Mouse (Mus musculus): Measurements from ENCODE around the gene Cobll1. TPM values are rescaled to one million over a fixed set of nuclear protein-coding genes. Genes with fewer than 3 reads are reported as not detected.
A peak's percentile ranks its signal among the peaks of the same experiment; 100 is the strongest.

Cobll1 gene
- polyA plus RNA-seq, 1 experiment from 2014 or later: 1.7 TPM

DNA sequence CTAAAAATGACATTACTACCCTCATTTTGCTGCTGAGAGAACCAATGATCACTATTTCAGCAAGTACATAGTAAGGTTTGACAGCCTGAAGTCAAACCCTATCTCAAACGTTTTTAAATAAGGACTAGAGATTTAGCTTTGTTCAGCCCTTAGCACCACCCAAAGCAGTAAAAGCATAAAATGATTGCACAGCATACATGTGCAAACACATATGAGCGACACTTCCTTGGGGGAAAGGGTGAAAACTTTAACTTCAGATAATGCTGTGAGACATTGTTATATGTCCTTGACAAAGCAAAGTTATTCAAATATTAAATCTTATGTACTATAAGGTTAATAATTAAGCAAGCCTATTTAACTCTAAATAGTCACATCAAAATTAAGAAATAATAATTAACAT, 18.2 kb upstream of the Cobll1 start:
- Histone ChIP-seq H3K4me3 (no peak overlapping the region), H3K9me3 (replicated peaks) (no peaks in the 10 kb centered on the region), H3K27me3 (ENCODE audit: low read depth, poor library complexity, severe bottlenecking) (no peaks in the 10 kb centered on the region), H3K4me1 (no peaks in the 10 kb centered on the region), H3K27ac (replicated peaks) (no peak overlapping the region), H3K36me3 (no peaks in the 10 kb centered on the region)
- no peak for DNase-seq (ENCODE audit: low spot score)
- 76% methylated on average over 2 of the region's 2 CpGs for WGBS

DNA sequence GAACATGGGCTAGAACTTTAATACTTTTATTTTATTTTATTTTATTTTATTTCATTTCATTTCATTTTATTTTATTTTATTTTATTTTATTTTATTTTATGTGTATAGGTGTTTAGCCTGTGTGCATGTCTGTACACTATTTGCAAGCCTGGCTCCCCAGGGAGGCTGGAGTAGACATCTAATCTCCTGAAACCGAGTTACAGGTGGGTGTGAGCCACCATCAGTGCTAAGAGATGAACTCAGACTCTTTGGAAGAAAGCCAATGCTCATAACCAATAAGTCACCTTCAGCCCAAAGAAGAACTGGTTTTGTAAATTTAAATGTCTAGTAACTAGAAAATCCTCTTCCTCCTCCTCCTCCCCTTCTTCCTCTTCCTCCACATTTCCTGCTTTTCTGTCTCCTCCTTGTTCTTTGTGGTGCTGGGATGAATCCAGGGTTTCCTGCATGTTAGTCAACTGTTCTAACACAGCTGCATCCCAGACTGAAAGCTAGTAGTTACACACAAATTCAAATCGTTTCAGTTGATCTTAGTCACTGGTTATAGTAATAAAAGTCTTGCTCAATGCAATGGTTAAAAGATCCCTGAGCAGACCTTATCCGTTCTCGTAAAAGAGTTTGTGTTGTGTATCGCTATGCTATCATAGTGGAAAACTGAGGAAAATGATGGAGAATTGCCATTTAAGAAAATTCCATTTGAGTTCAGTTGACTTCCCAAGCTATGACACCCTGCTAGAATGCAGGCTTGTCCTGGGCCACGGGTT, 17.5 kb upstream of the Cobll1 start:
- Histone ChIP-seq H3K27me3 (ENCODE audit: low read depth, poor library complexity, severe bottlenecking) (no peaks in the 10 kb centered on the region), H3K4me3 (no peak overlapping the region), H3K9me3 (replicated peaks) (no peaks in the 10 kb centered on the region), H3K36me3 (no peaks in the 10 kb centered on the region), H3K4me1 (no peaks in the 10 kb centered on the region), H3K27ac (replicated peaks) (no peak overlapping the region)
- 85% methylated on average over 6 of the region's 6 CpGs for WGBS
- DNase-seq (ENCODE audit: low spot score): no peak

DNA sequence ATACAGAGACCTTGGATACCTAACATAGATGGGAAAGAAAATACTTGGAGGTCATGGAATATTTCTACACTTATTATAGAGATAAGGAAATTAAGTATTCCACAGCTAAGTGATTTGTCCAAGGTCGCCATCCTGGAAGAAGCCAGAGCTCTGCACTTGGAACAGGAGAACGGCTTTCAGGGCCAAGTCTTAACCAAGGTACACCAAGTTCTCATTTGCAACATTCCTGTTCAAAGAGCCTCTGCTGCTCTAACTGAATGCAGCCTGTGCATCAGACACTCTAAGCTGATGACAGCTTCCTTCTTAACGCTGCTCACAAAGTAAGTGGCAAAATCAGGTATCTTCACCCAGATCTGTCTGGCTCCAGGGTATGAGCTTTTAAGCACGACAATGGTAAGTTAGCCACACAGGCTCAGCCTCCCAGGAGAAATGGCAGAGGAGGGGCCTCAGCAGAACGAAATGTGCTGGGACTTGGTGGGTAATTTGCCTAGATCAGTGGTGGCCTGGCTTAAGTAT, 11.4 kb upstream of the Cobll1 start:
- Histone ChIP-seq H3K27ac (replicated peaks) (no peak overlapping the region), H3K4me1 (no peaks in the 10 kb centered on the region; the same call in 1 of the 2 replicates), H3K9me3 (replicated peaks) (no peaks in the 10 kb centered on the region), H3K4me3 (no peak overlapping the region), H3K36me3 (no peaks in the 10 kb centered on the region), H3K27me3 (ENCODE audit: low read depth, poor library complexity, severe bottlenecking) (no peaks in the 10 kb centered on the region)
- 56% methylated on average over 5 of the region's 5 CpGs for WGBS
- DNase-seq (ENCODE audit: low spot score): no peak

DNA sequence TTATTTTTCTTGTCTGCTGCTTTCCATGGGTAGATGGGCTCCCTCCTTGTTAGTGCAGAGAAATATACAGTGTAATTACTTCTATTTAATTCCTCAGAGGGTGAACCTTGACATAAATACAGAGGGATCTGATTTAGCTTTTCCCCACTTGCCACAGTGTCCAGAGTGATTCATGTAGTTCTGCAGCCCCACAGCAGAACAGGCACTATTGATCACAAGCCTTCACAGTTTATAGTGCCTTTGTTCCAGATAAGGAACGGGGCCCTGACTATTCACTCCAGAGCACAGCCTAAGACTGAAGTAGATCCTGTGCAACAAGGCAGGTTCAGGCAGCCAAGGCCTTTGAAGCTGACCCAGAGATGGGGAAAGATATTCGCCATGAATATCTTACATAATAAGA, 10.4 kb upstream of the Cobll1 start:
- WGBS: 58% methylated on average over 2 of the region's 2 CpGs
- DNase-seq (ENCODE audit: low spot score): no peak
- no peak overlapping the region for H3K27ac ChIP-seq (replicated peaks)
- H3K36me3 ChIP-seq: no peaks in the 10 kb centered on the region
- no peaks in the 10 kb centered on the region for H3K27me3 ChIP-seq (ENCODE audit: low read depth, poor library complexity, severe bottlenecking)
- H3K4me1 ChIP-seq: no peaks in the 10 kb centered on the region; the same call in 1 of the 2 replicates
- H3K9me3 ChIP-seq (replicated peaks): no peaks in the 10 kb centered on the region
- H3K4me3 ChIP-seq: no peak overlapping the region

DNA sequence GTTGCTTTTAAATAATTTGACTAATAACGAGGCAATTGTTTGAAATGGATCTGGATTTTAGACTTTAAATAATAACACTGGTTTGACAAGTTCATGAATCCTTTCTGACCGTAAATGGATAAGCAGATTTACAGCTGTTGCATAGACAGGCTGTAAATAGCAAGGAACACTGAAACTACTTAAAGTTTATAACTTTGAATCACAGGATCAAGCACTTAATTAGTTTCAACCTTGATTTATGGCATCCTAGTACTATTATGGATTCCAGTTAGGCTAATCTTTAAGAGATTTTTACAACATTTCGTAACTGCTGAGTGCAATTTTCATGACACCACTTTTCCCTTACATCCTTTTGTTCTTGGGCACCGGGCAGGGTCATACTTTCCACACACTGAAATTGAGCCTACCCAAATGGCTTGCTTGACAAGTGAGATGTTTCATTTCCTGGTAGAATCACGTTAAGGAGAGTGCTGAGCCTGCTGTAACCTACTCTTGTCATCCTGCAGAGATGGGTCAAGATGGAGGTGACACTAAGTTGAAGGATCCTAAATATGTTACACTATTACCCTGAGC, 1.1 kb upstream of the Cobll1 start:
- Histone ChIP-seq H3K27me3 (ENCODE audit: low read depth, poor library complexity, severe bottlenecking) (peaks cover 40% of the 10 kb centered on the region), H3K4me1 (peaks cover 26% of the 10 kb centered on the region), H3K27ac (replicated peaks) (no peak overlapping the region), H3K9me3 (replicated peaks) (no peaks in the 10 kb centered on the region), H3K36me3 (no peaks in the 10 kb centered on the region), H3K4me3 (no peak overlapping the region)
- WGBS: 78% methylated on average over 5 of the region's 5 CpGs
- no peak for DNase-seq (ENCODE audit: low spot score)

DNA sequence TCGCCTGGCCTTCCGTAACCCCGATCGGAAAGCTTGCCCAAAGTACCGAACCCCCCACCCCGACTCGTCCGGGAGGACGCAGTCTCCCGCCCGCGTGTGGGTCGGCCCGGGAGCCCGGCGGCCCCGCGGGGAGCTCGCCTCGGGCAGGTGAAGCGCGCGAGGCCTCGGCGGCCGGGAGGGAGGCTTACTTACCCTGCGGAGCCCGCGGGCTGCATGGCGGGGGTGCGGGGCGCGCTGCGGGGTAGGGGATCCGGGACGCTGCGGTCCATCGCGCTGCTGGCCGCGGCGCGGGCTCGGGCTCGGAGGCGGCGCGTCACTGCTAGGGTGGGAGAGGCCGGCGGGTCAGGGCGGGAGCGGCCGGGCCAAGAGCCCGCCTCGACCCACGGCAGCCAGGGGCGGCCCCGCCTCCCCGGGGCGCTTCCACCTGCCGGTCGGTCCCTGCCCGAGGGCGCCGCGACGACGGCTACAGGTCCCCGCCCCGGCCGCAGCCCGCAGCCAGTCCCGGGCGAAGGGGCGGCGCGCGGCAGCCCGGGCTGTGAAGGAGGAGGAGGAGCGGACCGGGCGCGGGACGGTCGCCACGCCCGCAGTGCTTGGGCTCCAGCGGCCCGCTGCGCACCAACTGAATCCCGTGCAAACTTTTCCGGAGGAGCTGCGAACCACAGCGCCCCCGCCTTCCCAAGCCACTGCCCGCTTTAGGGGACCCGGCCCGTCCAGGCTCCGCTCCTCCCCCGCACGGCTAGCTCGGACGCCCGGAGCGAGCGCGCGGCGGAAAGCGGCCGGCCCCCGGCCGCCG, 836 bp downstream of the Cobll1 start:
- peak overlapping the region; percentile 88 for H3K27ac ChIP-seq (replicated peaks)
- H3K4me3 ChIP-seq: peak overlapping the region; percentile 82
- WGBS: under 1% methylated on average over 109 of the region's 114 CpGs
- H3K9me3 ChIP-seq (replicated peaks): no peaks in the 10 kb centered on the region
- peaks cover 40% of the 10 kb centered on the region for H3K27me3 ChIP-seq (ENCODE audit: low read depth, poor library complexity, severe bottlenecking)
- DNase-seq (ENCODE audit: low spot score): peak; percentile 78
- H3K36me3 ChIP-seq: no peaks in the 10 kb centered on the region
- H3K4me1 ChIP-seq: peaks cover 26% of the 10 kb centered on the region

DNA sequence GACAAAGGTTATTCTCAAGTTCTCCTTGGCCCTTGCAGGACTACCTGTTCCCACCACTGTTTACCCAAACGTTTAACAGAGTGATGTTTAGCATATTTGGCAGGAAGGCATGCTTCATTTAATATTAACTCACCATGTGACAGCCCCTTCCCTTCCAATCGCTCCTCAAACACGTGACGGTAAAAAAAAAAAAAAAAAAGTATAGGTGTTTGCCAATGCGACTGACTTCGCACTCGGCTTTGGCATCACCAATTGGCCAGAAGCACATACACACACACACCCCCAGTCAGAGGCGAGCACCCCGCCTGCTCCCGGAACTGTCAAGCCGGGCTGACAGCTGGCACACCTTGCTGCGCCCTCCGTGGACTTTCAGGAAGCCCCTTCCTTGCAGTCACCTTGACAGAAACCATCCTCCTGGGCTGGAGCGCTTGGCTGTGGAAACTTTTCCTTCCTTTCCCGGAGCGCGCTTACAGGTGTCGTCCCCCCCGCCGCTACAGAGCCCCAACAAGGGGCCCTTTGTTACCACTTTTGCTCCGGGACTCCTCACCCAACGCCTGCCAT, 1.5 kb downstream of the Cobll1 start:
- Histone ChIP-seq H3K9me3 (replicated peaks) (no peaks in the 10 kb centered on the region), H3K27ac (replicated peaks) (peak overlapping the region; percentile 88), H3K27me3 (ENCODE audit: low read depth, poor library complexity, severe bottlenecking) (peaks cover 40% of the 10 kb centered on the region), H3K4me1 (peaks cover 26% of the 10 kb centered on the region), H3K4me3 (peak overlapping the region; percentile 82), H3K36me3 (no peaks in the 10 kb centered on the region)
- no peak for DNase-seq (ENCODE audit: low spot score)
- WGBS: 1% methylated on average over 22 of the region's 22 CpGs

DNA sequence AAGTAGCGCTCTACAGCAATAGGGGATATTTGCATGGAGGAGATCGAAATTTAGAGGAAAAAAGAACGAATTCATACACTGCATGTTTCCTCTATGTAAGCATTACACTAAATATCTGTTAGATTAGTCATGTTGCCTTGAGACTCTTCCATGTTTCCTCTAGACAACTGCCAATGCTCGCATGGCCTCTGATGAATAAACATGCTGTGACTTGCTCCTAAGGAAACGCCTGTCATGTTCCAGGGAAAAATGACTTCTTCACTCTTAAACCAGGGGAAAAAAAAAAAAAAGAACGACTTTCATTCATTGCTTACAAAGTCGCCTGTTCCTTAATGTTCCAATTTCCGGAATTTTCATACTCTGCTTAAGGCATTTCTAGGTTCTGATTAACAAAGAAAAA, 2.1 kb downstream of the Cobll1 start:
- no peaks in the 10 kb centered on the region for H3K36me3 ChIP-seq
- no peak for DNase-seq (ENCODE audit: low spot score)
- H3K4me1 ChIP-seq: peaks cover 26% of the 10 kb centered on the region
- WGBS: 66% methylated on average over 8 of the region's 8 CpGs
- no peaks in the 10 kb centered on the region for H3K9me3 ChIP-seq (replicated peaks)
- H3K27me3 ChIP-seq (ENCODE audit: low read depth, poor library complexity, severe bottlenecking): peaks cover 40% of the 10 kb centered on the region
- H3K4me3 ChIP-seq: no peak overlapping the region; the same call in 1 of the 2 replicates
- no peak overlapping the region for H3K27ac ChIP-seq (replicated peaks)

DNA sequence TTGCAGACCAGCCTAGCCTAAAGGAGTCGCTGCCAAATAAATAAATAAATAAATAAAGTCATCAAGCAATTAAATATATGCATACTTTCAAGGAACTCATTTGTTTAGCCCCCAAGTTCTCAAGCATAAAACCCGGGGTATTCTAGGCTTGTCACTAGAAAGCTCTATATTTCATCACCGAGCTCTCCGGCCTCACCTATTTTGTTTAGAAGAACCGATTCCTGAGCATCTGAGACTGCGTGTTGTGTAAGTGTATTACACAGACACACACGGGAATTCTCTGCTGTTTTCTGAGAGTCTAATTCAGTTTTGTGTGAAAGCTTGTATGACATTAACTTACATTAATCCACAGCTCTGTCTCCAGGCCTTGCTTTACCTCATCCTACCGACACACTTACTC, 2.6 kb downstream of the Cobll1 start:
- DNase-seq (ENCODE audit: low spot score): no peak
- peaks cover 40% of the 10 kb centered on the region for H3K27me3 ChIP-seq (ENCODE audit: low read depth, poor library complexity, severe bottlenecking)
- WGBS: 87% methylated on average over 8 of the region's 8 CpGs
- no peak overlapping the region for H3K27ac ChIP-seq (replicated peaks)
- no peaks in the 10 kb centered on the region for H3K36me3 ChIP-seq
- no peak overlapping the region for H3K4me3 ChIP-seq
- H3K4me1 ChIP-seq: peaks cover 26% of the 10 kb centered on the region
- no peaks in the 10 kb centered on the region for H3K9me3 ChIP-seq (replicated peaks)

DNA sequence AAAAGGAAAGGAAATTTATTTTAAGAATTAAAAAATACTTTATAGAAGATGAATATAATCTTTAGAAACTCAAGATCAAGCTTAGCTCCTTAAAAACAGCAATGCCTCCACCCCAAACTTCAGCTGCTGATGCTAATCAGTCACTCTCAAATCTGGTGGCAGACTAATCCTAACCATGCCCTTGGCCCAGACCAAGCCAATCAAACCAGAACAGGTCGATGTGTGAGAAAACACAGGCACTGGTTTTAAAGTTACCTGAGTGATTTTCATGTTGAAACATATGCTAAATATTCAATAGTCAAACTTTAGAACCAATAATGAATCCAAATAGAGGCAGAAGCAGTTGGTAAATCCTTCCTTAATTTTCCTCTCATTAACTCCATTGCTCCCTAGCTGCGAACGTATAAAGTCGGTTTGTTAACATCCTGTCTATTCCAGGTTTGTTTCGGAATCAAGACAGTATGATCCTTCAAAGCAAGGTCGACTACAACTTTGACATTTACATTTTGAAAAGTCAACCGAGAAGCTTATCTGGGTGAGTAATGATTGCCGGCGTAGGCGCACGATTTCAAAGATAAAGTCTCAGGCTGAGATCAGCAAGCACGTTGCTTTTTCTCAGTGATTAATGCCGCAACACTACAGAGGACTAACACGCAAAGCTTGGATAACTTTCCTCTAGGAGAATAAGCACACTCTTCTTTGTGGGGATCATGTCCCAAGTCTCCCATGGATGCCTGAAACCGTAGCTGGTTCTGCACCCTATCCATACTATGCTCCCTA, 6.3 kb downstream of the Cobll1 start:
- Histone ChIP-seq H3K27me3 (ENCODE audit: low read depth, poor library complexity, severe bottlenecking) (peaks cover 16% of the 10 kb centered on the region), H3K36me3 (no peaks in the 10 kb centered on the region), H3K27ac (replicated peaks) (no peak overlapping the region), H3K9me3 (replicated peaks) (no peaks in the 10 kb centered on the region), H3K4me1 (peaks cover 10% of the 10 kb centered on the region), H3K4me3 (no peak overlapping the region)
- 91% methylated on average over 15 of the region's 15 CpGs for WGBS
- no peak for DNase-seq (ENCODE audit: low spot score)

DNA sequence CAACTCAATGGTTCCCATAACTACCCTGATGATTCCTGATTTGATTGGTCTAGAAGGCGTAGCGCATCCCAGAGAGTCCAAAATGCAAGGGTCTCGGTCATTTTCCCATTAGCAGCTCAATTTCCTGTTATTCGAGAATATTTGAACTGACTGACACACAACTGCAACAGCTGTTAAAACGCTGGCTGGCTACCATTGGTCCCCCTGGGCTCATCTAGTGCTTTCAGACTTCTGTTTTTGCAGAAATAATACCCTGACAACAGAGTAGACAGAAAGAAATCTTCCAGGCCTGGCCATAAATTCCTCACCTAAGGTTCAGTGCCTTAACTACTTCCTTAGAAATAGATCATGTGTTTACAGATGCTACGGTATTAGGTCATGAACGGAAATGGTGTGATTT, 10.8 kb downstream of the Cobll1 start:
- H3K36me3 ChIP-seq: no peaks in the 10 kb centered on the region
- H3K27me3 ChIP-seq (ENCODE audit: low read depth, poor library complexity, severe bottlenecking): no peaks in the 10 kb centered on the region
- H3K9me3 ChIP-seq (replicated peaks): no peaks in the 10 kb centered on the region
- WGBS: 89% methylated on average over 7 of the region's 7 CpGs
- no peak for DNase-seq (ENCODE audit: low spot score)
- no peak overlapping the region for H3K4me3 ChIP-seq
- H3K27ac ChIP-seq (replicated peaks): no peak overlapping the region
- H3K4me1 ChIP-seq: no peaks in the 10 kb centered on the region; the same call in 1 of the 2 replicates

DNA sequence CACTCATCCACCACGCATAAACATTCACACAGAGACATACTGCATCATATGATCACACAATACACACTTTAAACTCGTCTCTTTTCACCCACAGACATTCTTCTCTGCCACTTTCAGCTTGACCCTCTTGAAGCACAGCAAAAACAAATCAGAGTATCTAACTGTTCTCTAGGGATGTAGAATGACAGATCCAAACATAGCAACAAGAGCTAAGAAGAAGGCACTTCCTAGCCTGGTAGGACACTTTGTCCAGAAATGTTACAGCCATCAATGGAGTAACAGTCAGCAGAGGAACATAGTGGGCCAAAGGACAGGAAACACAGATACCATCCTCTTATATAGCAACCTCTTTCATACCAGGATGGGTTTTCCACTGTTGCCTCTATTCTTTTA, 11.3 kb downstream of the Cobll1 start:
- H3K9me3 ChIP-seq (replicated peaks): no peaks in the 10 kb centered on the region
- no peak overlapping the region for H3K27ac ChIP-seq (replicated peaks)
- H3K27me3 ChIP-seq (ENCODE audit: low read depth, poor library complexity, severe bottlenecking): no peaks in the 10 kb centered on the region
- H3K4me1 ChIP-seq: no peaks in the 10 kb centered on the region; the same call in 1 of the 2 replicates
- 90% methylated on average over 2 of the region's 2 CpGs for WGBS
- no peak for DNase-seq (ENCODE audit: low spot score)
- H3K36me3 ChIP-seq: no peaks in the 10 kb centered on the region
- no peak overlapping the region for H3K4me3 ChIP-seq
